Mouse (Mus musculus) myocyte (in vitro differentiated cells): Measurements from ENCODE around the gene S100pbp. TPM values are rescaled to one million over a fixed set of nuclear protein-coding genes. Genes with fewer than 3 reads are reported as not detected.
"Not testable (repeated sequence)": the region's sequence is repeated elsewhere in the genome, so short reads cannot be mapped to it uniquely, and the experiment has no call there.

Source experiments
- H3K27me3 ChIP-seq: one replicate; pipeline ENCODE4 v1.6.1; 2011; ENCODE audit not compliant: control insufficient read depth, insufficient read depth, insufficient read length
- H3K36me3 ChIP-seq: one replicate; pipeline ENCODE4 v1.6.1; 2011; ENCODE audit not compliant: control insufficient read depth, insufficient read depth
- H3K4me2 ChIP-seq: one replicate; pipeline ENCODE4 v1.6.1; 2011; ENCODE audit warnings: low read depth, control low read depth
- H3K4me3 ChIP-seq: one replicate; pipeline ENCODE4 v1.5.1; 2011; ENCODE audit warnings: mild to moderate bottlenecking, control low read depth, moderate library complexity
- H3K79me2 ChIP-seq: one replicate; pipeline ENCODE4 v1.6.1; 2011; ENCODE audit not compliant: control insufficient read depth, insufficient read depth
- H3ac ChIP-seq: one replicate; pipeline ENCODE4 v1.6.1; 2011; ENCODE audit not compliant: control insufficient read depth, insufficient read length
- CEBPB ChIP-seq: IDR thresholded peaks from 2 replicates; pipeline ENCODE4 v1.6.1; 2011; ENCODE audit warnings: mild to moderate bottlenecking, moderate library complexity; ENCODE audit not compliant: poor library complexity, insufficient read depth, severe bottlenecking
- E2F4 ChIP-seq: IDR thresholded peaks from one replicate; pipeline ENCODE4 v1.6.1; 2011; ENCODE audit warnings: mild to moderate bottlenecking, control low read depth, moderate library complexity; ENCODE audit not compliant: insufficient read depth
- MAX ChIP-seq: IDR thresholded peaks from one replicate; pipeline ENCODE4 v1.6.1; 2011; ENCODE audit warnings: low read depth, mild to moderate bottlenecking, control low read depth
- MYOD1 ChIP-seq, 3 experiments: IDR thresholded peaks; one replicate each; pipeline ENCODE4 v1.6.1; 2011; ENCODE audit warnings: control low read depth in 2 of 3, low read depth in 2 of 3, mild to moderate bottlenecking in 2 of 3, moderate library complexity in 1 of 3; ENCODE audit not compliant: insufficient read length in 2 of 3, control insufficient read depth in 1 of 3
- MYOG ChIP-seq, 3 experiments: IDR thresholded peaks; one replicate each; pipeline ENCODE4 v1.6.1; 2011; ENCODE audit warnings: control low read depth in 2 of 3, low read depth in 2 of 3, mild to moderate bottlenecking in 2 of 3; ENCODE audit not compliant: insufficient read length in 2 of 3, control insufficient read depth in 1 of 3, insufficient read depth in 1 of 3
- POLR2A ChIP-seq: IDR thresholded peaks from one replicate; pipeline ENCODE4 v1.6.1; 2011; ENCODE audit warnings: low read depth, mild to moderate bottlenecking, control low read depth, moderate library complexity; ENCODE audit not compliant: insufficient read length
- POLR2AphosphoS2 ChIP-seq: IDR thresholded peaks from one replicate; pipeline ENCODE4 v1.6.1; 2011; ENCODE audit warnings: low read depth, control low read depth; ENCODE audit not compliant: insufficient read length
- REST ChIP-seq: IDR thresholded peaks from one replicate; pipeline ENCODE4 v1.6.1; 2011; ENCODE audit warnings: mild to moderate bottlenecking, control low read depth, moderate library complexity; ENCODE audit not compliant: insufficient read depth, insufficient read length
- SRF ChIP-seq: IDR thresholded peaks from one replicate; pipeline ENCODE4 v1.6.1; 2011; ENCODE audit warnings: low read depth; ENCODE audit not compliant: control insufficient read depth, insufficient read length
- TCF12 ChIP-seq: IDR thresholded peaks from one replicate; pipeline ENCODE4 v1.6.1; 2011; ENCODE audit warnings: mild to moderate bottlenecking, control low read depth; ENCODE audit not compliant: poor library complexity, insufficient read depth, severe bottlenecking
- TCF3 ChIP-seq: IDR thresholded peaks from one replicate; pipeline ENCODE4 v1.6.1; 2011; ENCODE audit warnings: low read depth, control low read depth; ENCODE audit not compliant: insufficient read length
- USF1 ChIP-seq: IDR thresholded peaks from one replicate; pipeline ENCODE4 v1.6.1; 2011; ENCODE audit warnings: low read depth, mild to moderate bottlenecking, control low read depth, moderate library complexity
- polyA plus RNA-seq: library from polyadenylated mRNA; unstranded; fragments of >200 nt; fragmentation: generic; extraction: Trizol; gene quantifications from one replicate; pipeline ENCODE4 v1.2.1, GENCODE M21; 2012; ENCODE audit warnings: missing spikeins

Gene S100pbp
- polyA plus RNA-seq, 1 experiment: 7.8 TPM

DNA sequence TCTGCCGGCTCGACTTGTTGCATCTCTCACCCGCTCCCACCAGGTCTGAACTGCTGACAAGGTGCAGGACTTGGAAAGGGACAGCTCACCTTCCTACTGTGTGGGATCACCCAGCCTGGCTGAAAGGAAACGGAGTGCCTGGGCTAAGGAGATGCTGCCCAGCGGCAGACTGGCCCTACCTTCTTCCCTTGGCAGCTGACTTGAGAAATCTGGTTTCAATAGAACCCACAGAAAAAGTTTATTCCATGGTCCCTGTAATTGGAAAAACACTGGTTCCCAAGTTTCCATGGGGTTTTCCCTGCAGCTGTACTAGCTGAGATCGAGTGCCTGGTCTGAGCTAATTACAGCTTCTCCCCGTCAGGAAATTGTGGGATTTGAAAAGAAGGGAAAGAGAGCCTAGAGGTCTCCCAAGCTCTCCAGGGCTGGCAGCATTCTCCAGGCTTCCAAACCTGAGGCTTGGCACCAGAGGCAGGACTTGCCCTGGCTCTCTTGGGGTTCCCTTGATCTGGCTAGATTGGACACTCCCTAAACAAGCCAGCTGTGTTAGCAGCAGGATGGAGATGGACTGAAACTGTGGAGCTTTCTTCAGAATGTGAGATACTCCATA lies 29.1 kb upstream of the S100pbp start:
- Histone ChIP-seq H3K79me2 (no peaks in the 10 kb centered on the region), H3K4me2 (no peak overlapping the region), H3K36me3 (peaks cover 61% of the 10 kb centered on the region), H3K4me3 (no peak overlapping the region), H3K27me3 (no peaks in the 10 kb centered on the region), H3ac (no peak overlapping the region)
- TF ChIP-seq CEBPB (no peak), MYOG (IDR thresholded peaks at IDR 0.05; ENCODE audit: control insufficient read depth in 1 of 3, insufficient read depth in 1 of 3, insufficient read length in 2 of 3, low read depth in 2 of 3) (no peak), TCF12 (no peak), USF1 (no peak), POLR2AphosphoS2 (peak; percentile 72), MAX (no peak), SRF (no peak), MYOD1 (IDR thresholded peaks at IDR 0.05; ENCODE audit: control insufficient read depth in 1 of 3, insufficient read length in 2 of 3, low read depth in 2 of 3) (no peak), TCF3 (no peak), E2F4 (no peak), POLR2A (peak; percentile 33), REST (no peak)

DNA sequence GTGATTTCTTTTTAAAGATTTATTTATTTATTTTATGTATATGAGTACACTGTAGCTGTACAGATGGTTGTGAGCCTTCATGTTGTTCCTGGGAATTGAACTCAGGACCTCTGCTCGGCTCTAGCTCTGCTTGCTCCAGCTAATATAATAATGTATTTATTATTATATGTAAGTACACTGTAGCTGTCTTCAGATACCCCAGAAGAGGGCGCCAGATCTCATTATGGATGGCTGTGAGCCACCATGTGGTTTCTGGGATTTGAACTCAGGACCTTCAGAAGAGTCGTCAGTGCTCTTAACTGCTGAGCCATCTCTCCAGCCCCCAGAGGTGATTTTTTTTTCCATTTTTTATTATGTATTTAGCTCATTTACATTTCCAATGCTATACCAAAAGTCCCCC lies 23.0 kb upstream of the S100pbp start:
- not testable (repeated sequence) for H3K4me2 ChIP-seq, H3K79me2 ChIP-seq, H3ac ChIP-seq, H3K4me3 ChIP-seq, H3K27me3 ChIP-seq
- peaks cover 80% of the 10 kb centered on the region for H3K36me3 ChIP-seq

DNA sequence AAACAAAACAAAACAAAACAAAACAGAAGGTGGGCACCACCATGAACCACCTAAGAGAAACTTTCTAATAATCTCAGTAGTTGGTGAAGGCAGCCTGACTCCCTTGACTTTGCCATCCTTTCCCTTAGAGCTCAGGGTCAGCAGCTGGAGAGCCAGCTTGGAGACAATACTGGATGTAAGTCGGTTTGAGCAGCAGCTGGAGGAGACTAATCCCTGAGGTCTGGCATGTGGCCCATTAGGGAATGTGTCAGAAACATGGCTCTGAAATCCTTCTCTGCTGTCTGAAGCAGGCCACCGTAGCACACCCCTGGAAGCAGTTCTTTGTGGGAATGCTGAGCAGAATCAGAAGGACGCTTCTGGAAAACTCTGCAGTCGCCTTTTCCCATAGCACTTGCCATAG lies 21.9 kb upstream of the S100pbp start:
- H3K4me2 ChIP-seq: no peak overlapping the region
- TF ChIP-seq MAX: no peak
- TF ChIP-seq MYOG (IDR thresholded peaks at IDR 0.05; ENCODE audit: control insufficient read depth in 1 of 3, insufficient read depth in 1 of 3, insufficient read length in 2 of 3, low read depth in 2 of 3): no peak
- TF ChIP-seq E2F4: no peak
- TF ChIP-seq REST: no peak
- no peak for TF ChIP-seq USF1
- TF ChIP-seq TCF3: no peak
- no peak for TF ChIP-seq SRF
- TF ChIP-seq POLR2AphosphoS2: peak; percentile 50
- TF ChIP-seq CEBPB: no peak
- TF ChIP-seq MYOD1 (IDR thresholded peaks at IDR 0.05; ENCODE audit: control insufficient read depth in 1 of 3, insufficient read length in 2 of 3, low read depth in 2 of 3): peak in 2 of 3 experiments; percentile 37 to 58
- no peak for TF ChIP-seq TCF12
- TF ChIP-seq POLR2A: no peak

DNA sequence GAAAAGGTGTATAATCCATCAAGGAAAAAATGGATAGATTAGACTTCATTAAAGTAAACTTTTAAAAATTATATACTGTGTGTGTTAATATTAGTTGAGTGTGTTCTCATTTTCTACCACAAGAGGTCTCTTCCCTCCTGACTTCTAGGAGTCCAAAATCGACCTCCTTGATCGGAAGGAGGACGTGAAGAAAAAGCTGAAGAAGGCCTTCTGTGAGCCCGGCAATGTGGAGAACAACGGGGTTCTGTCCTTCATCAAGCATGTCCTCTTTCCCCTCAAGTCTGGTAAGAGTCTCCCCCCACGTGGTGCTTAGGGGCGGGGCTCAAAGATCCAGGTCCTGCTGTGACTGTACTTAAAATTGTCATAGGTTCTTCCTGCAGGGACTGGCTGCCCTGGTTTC lies 20.0 kb upstream of the S100pbp start:
- no peak overlapping the region for H3K4me3 ChIP-seq

More for the DNA sequence above, 21.9 kb upstream of the S100pbp start:
- Histone ChIP-seq H3K27me3 (no peaks in the 10 kb centered on the region), H3K36me3 (peaks cover 82% of the 10 kb centered on the region), H3K79me2 (no peaks in the 10 kb centered on the region), H3K4me3 (no peak overlapping the region), H3ac (no peak overlapping the region)

DNA sequence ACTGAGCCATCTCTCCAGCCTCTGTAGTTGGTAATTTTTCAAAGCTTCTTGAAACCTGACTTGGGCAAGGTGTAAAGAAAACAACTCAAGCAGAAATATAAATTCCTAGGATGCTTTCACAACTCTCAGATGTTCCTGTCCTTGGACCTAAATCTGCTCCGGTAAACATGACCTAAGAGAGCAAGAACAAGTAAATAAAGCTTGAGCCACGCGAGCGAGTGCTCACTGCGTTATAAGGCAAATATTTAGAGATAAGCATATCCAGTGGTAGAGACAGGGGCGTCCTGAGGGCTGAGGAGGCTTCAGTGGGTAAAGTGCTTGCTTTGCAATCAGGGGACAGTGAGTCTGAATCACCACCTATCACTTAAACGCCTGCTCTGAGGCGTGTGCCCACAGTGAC lies 17.3 kb upstream of the S100pbp start:
- H3K79me2 ChIP-seq: no peaks in the 10 kb centered on the region
- H3K4me3 ChIP-seq: no peak overlapping the region
- no peak overlapping the region for H3K4me2 ChIP-seq
- TF ChIP-seq MYOG (IDR thresholded peaks at IDR 0.05; ENCODE audit: control insufficient read depth in 1 of 3, insufficient read depth in 1 of 3, insufficient read length in 2 of 3, low read depth in 2 of 3) (no peak), MAX (no peak), CEBPB (no peak), SRF (no peak), USF1 (no peak)
- no peak overlapping the region for H3ac ChIP-seq
- H3K36me3 ChIP-seq: peaks cover 85% of the 10 kb centered on the region
- no peaks in the 10 kb centered on the region for H3K27me3 ChIP-seq

More for the DNA sequence above, 20.0 kb upstream of the S100pbp start:
- TF ChIP-seq SRF (no peak), TCF3 (no peak), POLR2A (no peak), MAX (no peak), REST (no peak), USF1 (peak; percentile 3), TCF12 (no peak)
- Histone ChIP-seq H3K36me3 (peaks cover 80% of the 10 kb centered on the region), H3ac (no peak overlapping the region), H3K79me2 (no peaks in the 10 kb centered on the region), H3K27me3 (no peaks in the 10 kb centered on the region), H3K4me2 (no peak overlapping the region)
